Mouse (Mus musculus) CD8-positive naive resting alpha-beta T cell, adult 2 months (primary cell): ENCODE data around the gene Nlrp3.

Source experiments
- DNase-seq, 2 experiments: peaks; one replicate each; pipeline ENCODE4 v3.0.0; 2022; ENCODE audit warnings: low read depth in 2 of 2, low spot score in 2 of 2

The Nlrp3 gene

GRCm38 (mm10) chr11:59541324-59541723 lies at the start of gene Nlrp3:
TSS of gene Nlrp3 (plus strand) at chr11:59541568.
- no peak for DNase-seq

GRCm38 (mm10) chr11:59496672-59497310 lies 44.6 kb upstream of the Nlrp3 start:
- DNase-seq, result no peak

GRCm38 (mm10) chr11:59497747-59498146 lies 43.6 kb upstream of the Nlrp3 start:
- DNase-seq, result no peak

- DNase-seq, result no peak
Measured at GRCm38 (mm10) chr11:59501978-59502700, 39.2 kb upstream of the Nlrp3 start.

- DNase-seq, result peak; percentile 43 to 51
Measured at GRCm38 (mm10) chr11:59505351-59505838, 36.0 kb upstream of the Nlrp3 start.

GRCm38 (mm10) chr11:59505839-59506712 lies 35.3 kb upstream of the Nlrp3 start:
- peak; percentile 39 to 64 for DNase-seq

- DNase-seq, result peak in 1 of 2 experiments; percentile 26
Measured at GRCm38 (mm10) chr11:59506713-59507074, 34.7 kb upstream of the Nlrp3 start.

- no peak for DNase-seq
Measured at GRCm38 (mm10) chr11:59511558-59511957, 29.8 kb upstream of the Nlrp3 start.

- no peak for DNase-seq
Measured at GRCm38 (mm10) chr11:59512733-59513132, 28.6 kb upstream of the Nlrp3 start.

GRCm38 (mm10) chr11:59513556-59513955 lies 27.8 kb upstream of the Nlrp3 start:
- DNase-seq, result no peak

GRCm38 (mm10) chr11:59514381-59514780 lies 27.0 kb upstream of the Nlrp3 start:
- DNase-seq, result no peak

GRCm38 (mm10) chr11:59514789-59515188 lies 26.6 kb upstream of the Nlrp3 start:
- no peak for DNase-seq

GRCm38 (mm10) chr11:59517441-59517840 lies 23.9 kb upstream of the Nlrp3 start:
- DNase-seq, result no peak

GRCm38 (mm10) chr11:59518226-59518625 lies 23.1 kb upstream of the Nlrp3 start:
- no peak for DNase-seq

- no peak for DNase-seq
Measured at GRCm38 (mm10) chr11:59519741-59520495, 21.4 kb upstream of the Nlrp3 start.

- DNase-seq, result no peak
Measured at GRCm38 (mm10) chr11:59524150-59524549, 17.2 kb upstream of the Nlrp3 start.

- peak; percentile 47 to 64 for DNase-seq
Measured at GRCm38 (mm10) chr11:59525237-59525636, 16.1 kb upstream of the Nlrp3 start.

- DNase-seq, result no peak
Measured at GRCm38 (mm10) chr11:59526472-59527080, 14.8 kb upstream of the Nlrp3 start, which contains the start of gene Zkscan17. TSS of gene Zkscan17 (minus strand) at chr11:59526751.

GRCm38 (mm10) chr11:59530221-59530620 lies 11.1 kb upstream of the Nlrp3 start:
- DNase-seq, result no peak

- DNase-seq, result no peak
Measured at GRCm38 (mm10) chr11:59530870-59531535, 10.4 kb upstream of the Nlrp3 start.
